Mouse (Mus musculus) natural killer cell, adult 2 months (primary cell): ENCODE data around the gene Mdh1b.

Source experiments
- DNase-seq, 2 experiments: peaks; one replicate each; pipeline ENCODE4 v3.0.0; 2022; ENCODE audit warnings: low spot score in 2 of 2

Mdh1b gene

DNA sequence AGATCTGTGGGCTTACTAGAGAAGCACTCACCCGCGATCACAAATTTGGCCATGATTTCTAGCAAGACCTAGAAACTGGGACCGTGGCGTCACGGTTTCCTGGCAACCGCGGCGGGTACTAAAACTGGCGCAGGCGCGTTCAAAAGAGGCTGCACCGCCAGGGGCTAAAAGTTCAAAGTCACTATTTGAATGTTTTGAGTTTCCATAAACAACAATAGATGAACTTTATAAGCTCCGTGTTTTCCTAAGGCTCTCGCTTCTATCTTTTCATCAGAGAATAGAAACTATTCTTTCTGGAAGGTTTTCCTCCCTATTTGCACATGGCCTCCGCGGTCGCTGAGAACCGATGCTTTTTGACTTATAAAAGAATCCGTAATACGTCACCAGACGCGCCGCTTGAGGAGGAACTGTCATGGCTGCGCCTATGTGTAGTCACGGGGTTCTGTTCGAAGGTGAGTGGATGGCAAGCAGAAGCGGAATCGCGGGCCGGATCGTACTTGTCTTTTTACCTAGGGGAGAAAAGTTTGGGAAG lies at the start of gene Mdh1b, which contains the start of gene Fastkd2:
Gene Mdh1b, minus strand, starts transcription at position 79 of the 532 bp plus-strand sequence.
Gene Fastkd2, plus strand, starts transcription at position 375 of the 532 bp plus-strand sequence.
- peak; percentile 81 to 86 for DNase-seq

DNA sequence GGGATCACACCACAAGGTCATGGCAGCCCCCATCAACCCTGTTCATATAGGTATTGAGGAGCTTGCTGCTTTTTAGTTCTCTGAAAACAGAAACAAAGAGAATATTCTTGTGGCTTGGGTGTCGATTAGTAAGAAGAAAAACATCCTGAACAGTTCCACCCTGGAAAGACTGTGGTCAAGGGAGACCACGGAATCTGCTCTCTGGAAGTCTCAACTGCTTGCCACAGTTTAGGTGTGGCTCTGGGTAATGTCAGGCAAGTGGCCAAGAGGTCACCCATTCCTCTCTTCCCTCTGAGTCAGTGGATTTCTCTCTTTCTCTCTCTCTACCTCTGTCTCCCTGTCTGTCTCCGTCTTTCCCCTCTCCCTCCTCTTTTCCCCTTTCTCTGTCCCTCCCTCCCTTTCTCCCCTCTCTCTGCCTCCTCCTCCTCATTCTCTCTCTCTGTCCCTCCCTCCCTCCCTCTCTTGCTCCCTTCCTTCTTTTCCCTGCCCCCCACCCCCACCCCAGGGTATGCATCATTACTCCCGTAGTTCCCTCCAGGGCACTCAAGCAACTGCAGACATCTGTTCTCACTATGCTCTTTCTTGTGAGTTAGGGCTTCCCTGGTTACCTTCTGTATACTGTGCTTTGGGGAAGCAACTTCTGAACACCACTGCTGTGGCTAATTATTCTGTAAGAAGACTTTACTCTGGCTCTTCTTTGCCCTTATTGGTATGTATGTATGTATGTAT lies 46.9 kb upstream of the Mdh1b start:
- DNase-seq: no peak

GRCm38 (mm10) chr1:63776396-63776795 lies 46.3 kb upstream of the Mdh1b start:
- DNase-seq: no peak

GRCm38 (mm10) chr1:63770309-63770708 lies 40.2 kb upstream of the Mdh1b start:
- DNase-seq: no peak

GRCm38 (mm10) chr1:63769167-63769566 lies 39.0 kb upstream of the Mdh1b start, which contains the start of gene 4933402D24Rik:
4933402D24Rik (minus strand) TSS chr1:63769267.
- DNase-seq: no peak

- no peak for DNase-seq
Measured at GRCm38 (mm10) chr1:63768112-63768511, 38.0 kb upstream of the Mdh1b start.

DNA sequence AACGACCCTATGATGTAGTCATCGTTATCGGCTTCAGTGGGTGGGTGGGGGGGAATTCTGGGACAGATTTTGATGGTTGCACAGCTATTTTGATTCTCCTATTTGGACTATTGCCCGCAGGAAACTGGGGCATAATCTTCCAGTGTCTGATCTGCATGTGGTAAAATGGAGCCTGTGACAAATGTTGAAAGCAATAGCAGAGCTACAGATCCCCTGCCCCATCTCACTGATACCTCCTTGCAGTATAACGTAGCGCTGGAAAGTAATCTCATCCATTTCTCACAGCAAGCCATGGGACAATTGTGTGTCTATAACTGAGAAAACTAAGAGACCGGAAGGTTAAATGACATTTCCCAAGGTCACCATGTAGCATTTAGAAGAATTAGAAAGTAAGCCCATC lies 34.3 kb upstream of the Mdh1b start:
- no peak for DNase-seq

GRCm38 (mm10) chr1:63763881-63764386 lies 33.8 kb upstream of the Mdh1b start:
- DNase-seq: no peak

- DNase-seq: no peak
Measured at GRCm38 (mm10) chr1:63763212-63763694, 33.1 kb upstream of the Mdh1b start.

GRCm38 (mm10) chr1:63756005-63756404 lies 25.9 kb upstream of the Mdh1b start:
- DNase-seq: no peak

DNA sequence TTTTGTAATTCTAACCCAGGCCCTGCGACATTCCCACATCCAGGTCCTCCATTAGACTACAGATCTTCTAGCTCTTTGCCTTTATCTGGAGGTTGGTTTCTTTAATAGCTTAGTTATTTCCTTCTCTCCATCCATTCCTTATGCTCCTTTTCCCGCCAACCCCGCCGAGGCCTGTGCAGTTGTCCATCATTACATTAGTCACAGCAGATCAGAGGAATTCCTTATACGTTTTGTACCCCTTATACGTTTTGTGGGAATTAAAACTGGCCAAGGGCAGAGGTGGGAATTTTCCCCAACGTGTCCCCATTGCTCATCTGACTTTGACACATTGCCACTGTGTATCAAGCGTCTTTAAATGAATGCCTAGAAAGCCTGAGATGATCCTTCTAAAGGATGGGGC lies 322 bp downstream of the Mdh1b start:
- no peak for DNase-seq

DNA sequence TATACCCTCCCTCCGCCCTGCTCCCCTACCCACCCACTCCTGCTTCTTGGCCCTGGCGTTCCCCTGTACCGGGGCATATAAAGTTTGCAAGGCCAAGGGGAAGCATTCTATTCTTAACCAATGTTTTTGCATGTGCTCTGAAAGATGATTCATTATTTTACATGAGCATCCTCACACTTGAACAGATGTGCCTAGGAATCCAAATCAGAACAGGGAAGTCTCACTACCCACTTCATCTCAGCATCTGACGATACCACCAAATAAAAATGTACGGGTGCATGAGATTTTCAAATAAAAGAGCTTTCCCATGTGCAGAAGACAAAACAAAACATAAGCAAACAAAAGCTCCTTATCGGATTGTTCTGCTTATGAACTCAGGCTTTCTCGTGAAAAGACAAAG lies 10.0 kb downstream of the Mdh1b start:
- DNase-seq: no peak

DNA sequence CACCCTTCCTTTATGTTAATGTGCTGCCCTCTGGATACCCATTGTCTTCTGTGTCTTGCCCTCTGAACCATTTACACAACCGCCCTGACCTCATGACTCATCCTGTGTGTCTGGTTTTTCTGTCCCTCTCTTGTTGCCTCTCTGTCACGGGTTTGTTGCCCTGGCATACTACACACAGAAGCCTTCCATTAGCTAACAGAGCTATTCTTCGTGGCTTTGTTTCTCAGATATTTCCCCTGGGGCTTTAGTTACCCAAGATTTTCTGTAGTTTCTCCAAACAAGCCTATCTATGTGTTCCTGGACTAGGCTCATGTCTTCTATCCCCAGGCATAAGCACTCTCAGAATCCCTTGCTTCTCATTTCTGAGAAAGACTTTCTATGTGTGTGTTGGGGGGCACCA lies 21.2 kb downstream of the Mdh1b start:
- no peak for DNase-seq

- DNase-seq: no peak
Measured at GRCm38 (mm10) chr1:63705733-63706132, 24.4 kb downstream of the Mdh1b start.

GRCm38 (mm10) chr1:63696861-63697260 lies 33.3 kb downstream of the Mdh1b start:
- DNase-seq: no peak

DNA sequence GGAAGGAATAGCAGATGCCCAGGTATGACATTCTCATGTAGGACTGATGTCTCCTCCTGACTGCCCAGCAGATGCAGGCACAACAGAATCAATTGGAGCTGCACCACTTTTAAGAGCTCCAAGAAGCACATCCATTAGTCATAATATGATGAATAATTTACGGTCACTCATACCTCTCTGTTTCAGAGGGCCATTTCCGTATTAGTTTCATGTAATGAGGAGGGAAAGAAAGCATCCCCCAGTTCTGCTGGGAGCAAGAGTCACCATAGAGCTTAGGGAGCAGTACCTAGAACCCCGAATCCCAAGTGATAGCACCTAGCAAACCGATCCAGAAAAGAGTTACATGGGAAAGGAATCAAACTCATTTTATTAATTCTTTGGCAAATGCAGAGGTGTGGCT lies 43.3 kb downstream of the Mdh1b start, which contains the start of gene Dytn:
Gene Dytn, minus strand, starts transcription at position 101 of the 400 bp plus-strand sequence.
- no peak for DNase-seq

DNA sequence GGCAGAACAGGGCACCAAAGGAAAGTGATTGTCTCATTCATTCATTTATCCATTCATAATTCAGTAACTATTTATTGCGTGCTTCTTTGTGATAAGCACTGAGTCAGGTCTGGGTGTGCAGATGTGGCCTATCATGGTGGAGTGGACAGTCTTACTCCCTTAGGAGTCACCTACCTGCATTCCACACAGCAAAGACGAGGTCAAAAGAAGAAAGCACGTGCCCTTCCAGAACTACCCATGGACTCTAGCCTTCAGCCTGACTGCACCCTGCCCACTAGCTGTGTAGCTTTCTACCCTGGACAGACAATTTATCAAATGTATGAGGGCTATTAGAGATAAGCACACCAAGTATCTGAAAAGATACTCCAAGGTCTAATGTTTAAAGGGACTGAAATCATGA lies 54.1 kb downstream of the Mdh1b start:
- no peak for DNase-seq

GRCm38 (mm10) chr1:63668852-63669160 lies 61.3 kb downstream of the Mdh1b start:
- no peak for DNase-seq

DNA sequence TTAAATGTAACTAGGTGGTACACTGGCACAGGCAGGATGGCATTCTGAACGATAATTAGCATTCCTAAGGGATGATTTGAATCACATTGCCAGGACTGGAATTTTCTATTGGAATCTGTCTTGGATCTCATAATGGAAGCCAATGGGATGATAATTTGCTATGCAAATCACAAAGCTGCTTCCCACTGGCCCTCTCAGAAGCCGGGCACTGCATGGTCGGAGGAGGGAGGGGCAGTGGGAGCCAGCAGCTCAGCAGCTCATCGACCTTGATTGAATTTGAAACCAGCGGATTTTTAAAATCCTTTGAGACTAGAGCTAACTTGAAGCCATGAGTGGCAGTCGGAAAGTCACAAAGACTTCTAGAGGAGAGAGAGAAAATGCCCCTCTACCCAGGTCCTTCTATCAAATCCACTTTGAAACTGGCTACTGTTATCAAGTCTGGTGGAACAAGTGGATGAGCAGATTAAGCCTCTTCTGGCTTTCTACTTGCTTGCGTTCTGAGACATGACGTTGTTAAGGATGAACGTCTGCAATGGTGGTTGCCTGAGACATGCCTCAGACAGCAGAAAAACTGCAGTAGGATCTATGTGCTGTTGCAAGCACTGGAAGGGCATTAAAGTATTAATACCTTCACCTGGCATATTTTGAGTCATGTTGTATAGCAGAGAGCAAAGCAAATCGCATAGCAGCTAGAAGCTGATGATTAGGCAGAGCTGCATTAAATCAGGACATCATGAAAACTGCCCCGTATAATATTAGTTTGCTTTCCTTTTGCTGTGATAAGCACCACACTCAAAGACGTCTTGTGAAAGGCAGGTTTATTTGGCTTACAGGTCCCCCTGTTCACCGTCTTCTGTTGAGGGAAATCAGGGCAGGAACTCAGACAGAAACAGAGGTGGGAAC lies 61.9 kb downstream of the Mdh1b start:
- no peak for DNase-seq

DNA sequence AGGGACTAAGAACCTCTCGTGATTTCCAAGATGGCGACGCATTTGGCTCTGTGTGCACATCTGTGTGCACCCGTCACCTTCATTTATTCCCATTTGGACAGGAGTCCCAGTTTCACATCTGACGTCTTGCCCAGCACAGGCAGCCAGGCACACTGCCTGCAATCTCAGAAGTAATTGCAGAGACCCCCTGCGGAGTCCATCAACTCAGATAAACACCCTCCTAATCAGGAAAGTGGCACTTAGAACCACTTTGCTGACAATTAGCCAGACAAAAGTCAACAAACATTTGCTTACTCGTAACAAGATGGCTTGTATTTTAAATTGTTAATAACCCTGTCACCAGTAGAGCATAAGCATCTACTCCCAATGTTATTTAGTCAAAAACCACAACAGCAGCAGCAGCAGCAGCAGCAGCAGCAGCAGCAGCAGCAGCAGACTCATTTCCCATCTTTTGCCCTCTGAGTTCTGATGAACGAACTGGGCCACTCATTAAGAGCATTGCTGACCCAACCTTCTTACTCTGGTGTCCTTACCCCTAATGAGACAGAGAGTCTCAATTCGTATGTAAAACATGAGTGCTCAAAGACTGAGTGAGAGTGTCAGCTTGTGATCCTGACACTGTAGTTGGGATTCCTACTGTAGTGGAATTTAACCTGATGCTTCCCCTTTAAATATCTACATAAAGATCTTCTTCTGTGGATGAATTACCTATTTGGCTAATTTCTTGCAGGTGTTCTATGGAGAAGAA lies 62.7 kb downstream of the Mdh1b start:
- no peak for DNase-seq

- DNase-seq: no peak
Measured at GRCm38 (mm10) chr1:63666089-63666488, 64.0 kb downstream of the Mdh1b start.
